Mouse (Mus musculus) bone marrow macrophage, adult 2 months (primary cell): ENCODE results near the gene Usp21.

Experiments used
- CTCF ChIP-seq: IDR thresholded peaks from 2 replicates; pipeline ENCODE4 v1.5.1; 2012; ENCODE audit warnings: low read depth, mild to moderate bottlenecking, low read length, moderate library complexity
- POLR2A ChIP-seq: IDR thresholded peaks from 2 replicates; pipeline ENCODE4 v1.6.1; 2012; ENCODE audit warnings: mild to moderate bottlenecking, low read depth, low read length, borderline replicate concordance

DNA sequence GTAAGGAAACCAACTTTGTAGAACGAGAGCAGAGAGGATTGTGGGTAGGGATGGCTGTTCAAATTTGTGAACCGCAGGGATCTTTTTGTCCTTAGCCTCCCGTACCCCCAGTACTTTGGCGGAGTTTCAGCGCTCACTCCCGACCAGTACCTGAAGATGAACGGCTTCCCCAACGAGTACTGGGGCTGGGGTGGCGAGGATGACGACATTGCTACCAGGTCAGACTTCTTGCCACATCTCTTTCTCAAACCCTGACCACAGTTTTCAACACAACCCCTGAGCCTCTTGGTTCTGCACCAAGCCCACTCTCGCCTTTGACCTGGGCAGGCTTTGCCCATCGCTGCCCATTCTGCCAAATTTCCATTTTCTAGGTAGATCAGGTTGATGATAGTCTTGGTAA, 13.6 kb downstream of the Usp21 start:
- TF ChIP-seq POLR2A (no peak), CTCF (no peak)
